Mouse (Mus musculus): ENCODE measurements at regions not wholly inside any gene's neighbourhood (a gene's known extent, or its start where the extent isn't known, plus 50 kb on each side); places are given as distances from the start of the nearest gene placed in this dataset.

DNA sequence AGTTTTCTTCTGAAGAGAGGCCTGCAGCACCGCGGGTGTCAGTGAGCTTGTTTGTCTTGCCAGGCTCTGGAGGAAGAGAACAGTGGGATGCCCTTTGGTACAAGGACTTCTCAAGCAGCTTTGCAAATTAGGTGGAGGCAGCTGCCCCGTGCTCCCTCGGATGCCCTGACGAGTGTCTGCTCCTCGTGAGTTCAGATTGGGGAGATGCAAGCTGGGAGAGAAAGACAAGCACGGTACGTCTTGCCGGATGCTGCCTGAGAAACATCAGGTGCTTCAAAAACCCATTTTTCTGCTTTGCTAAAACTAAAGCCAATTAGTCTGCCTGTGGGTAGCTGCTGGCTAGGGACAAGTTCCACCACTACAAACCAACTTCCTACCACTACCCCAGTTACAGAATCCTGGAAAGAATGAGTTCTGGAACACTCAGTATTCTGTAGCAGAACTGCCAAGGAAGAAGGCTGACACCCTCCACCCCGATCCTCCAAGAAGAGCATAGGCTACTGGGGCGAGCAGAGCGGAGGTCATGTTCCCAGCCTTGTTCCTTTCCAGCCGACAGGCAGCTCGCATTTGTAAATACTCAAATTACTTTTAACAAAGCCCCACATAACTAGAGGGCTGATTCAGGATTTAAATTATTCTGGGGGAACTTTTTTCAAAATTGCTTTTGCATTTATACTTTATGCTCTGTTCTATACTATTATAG is 245.3 kb downstream of the Rngtt start:
- TF ChIP-seq USF1 (IDR thresholded peaks at IDR 0.05; ENCODE audit: low read depth) (no peak), CTCF (IDR thresholded peaks at IDR 0.05; ENCODE audit: control insufficient read depth, insufficient read depth, insufficient read length) (no peak), MYOD1 (IDR thresholded peaks at IDR 0.05; ENCODE audit: control insufficient read depth, insufficient read length, low read depth) (no peak), CEBPB (IDR thresholded peaks at IDR 0.05; ENCODE audit: low read depth) (no peak), MYOG (IDR thresholded peaks at IDR 0.05; ENCODE audit: control insufficient read depth, extremely low read depth, insufficient read length) (no peak)
